Mouse (Mus musculus) ZHBTc4 (cell line): ENCODE measurements around the gene Ceacam5.

Experiments
- DNase-seq: peaks from one replicate; pipeline ENCODE4 v3.0.0-alpha.2; 2011; ENCODE audit warnings: low read depth, low spot score

Gene Ceacam5

GRCm38 (mm10) chr7:17712938-17713337 is at the start of gene Ceacam5:
Gene Ceacam5, plus strand, starts transcription at chr7:17713238.
- DNase-seq = no peak
